Mouse (Mus musculus): ENCODE measurements at regions not wholly inside any gene's neighbourhood (a gene's known extent, or its start where the extent isn't known, plus 50 kb on each side); places are given as distances from the start of the nearest gene placed in this dataset.

DNA sequence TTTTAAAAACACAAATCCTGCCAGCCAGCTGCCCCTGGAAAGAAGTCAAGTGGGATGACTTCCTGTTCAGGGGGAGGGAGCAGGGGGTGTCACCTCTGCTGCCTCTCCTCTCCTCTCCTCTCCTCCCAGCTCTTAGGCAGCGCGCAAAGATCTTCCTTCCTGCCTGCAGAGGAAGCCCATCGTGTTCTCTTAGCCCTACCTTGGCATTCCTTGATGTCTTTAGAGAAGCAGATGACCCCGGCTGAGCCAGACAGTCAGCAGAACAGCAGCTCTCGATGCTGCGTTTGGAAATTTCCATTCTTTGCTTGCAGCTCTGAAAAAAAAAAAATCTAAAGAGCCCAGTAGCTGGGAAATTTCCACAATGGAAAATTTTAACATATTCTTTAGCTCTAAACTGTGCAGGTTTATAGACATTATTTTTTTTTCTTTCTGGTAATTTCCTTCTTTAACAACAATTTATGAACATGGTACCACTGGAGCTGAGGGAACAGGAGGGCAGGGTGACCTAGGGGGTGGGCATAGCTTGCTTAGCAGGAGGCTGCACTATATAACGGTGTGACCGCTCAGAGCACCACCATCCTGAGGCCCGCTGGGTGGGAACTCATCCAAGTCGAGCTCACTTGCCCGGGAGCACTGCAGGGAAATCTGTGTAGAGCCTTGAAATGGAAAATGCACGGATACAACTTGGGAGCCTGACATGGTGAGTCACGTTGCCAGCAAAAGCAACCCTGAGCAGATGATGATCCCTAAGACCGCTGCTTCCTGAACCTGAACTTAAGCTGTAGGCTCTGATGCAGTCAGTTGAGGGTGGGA lies 109.9 kb upstream of the Mkln1 start:
- TF ChIP-seq FOSL1 (IDR thresholded peaks at IDR 0.05; ENCODE audit: insufficient read depth, low read length, poor library complexity, severe bottlenecking) (no peak), MYOG (IDR thresholded peaks at IDR 0.05; ENCODE audit: control insufficient read depth, extremely low read depth, insufficient read length) (no peak), USF1 (IDR thresholded peaks at IDR 0.05; ENCODE audit: low read depth) (no peak), MAX (IDR thresholded peaks at IDR 0.05) (no peak), CEBPB (IDR thresholded peaks at IDR 0.05; ENCODE audit: low read depth) (no peak)
- H3K79me2 ChIP-seq (ENCODE audit: control insufficient read depth, insufficient read depth), result no peaks in the 10 kb centered on the region

DNA sequence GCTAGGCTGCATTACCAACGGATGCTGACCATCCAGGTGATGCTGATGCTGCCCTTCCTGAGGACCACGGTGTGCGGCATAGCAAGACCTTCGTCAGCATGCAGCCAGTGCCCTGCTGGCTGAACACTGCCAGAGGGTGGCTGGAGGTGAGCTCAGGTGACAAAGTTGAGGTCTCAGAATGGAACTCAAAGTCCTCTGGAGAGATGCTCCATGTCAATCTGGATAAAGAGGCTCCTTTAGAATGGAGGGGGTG lies 109.4 kb upstream of the Mkln1 start:
- H3K4me3 ChIP-seq (ENCODE audit: insufficient read depth, poor library complexity, severe bottlenecking), result no peak overlapping the region
- no peaks in the 10 kb centered on the region for H3K79me3 ChIP-seq (ENCODE audit: low read depth)
- TF ChIP-seq CTCF (IDR thresholded peaks at IDR 0.05; ENCODE audit: control insufficient read depth, insufficient read depth, insufficient read length) (no peak), CEBPB (IDR thresholded peaks at IDR 0.05; ENCODE audit: low read depth) (no peak), MYOG (IDR thresholded peaks at IDR 0.05; ENCODE audit: control insufficient read depth, extremely low read depth, insufficient read length) (no peak), MAX (IDR thresholded peaks at IDR 0.05) (no peak), FOSL1 (IDR thresholded peaks at IDR 0.05; ENCODE audit: insufficient read depth, low read length, poor library complexity, severe bottlenecking) (no peak), MYOD1 (IDR thresholded peaks at IDR 0.05; ENCODE audit: control insufficient read depth, insufficient read length, low read depth) (no peak), USF1 (IDR thresholded peaks at IDR 0.05; ENCODE audit: low read depth) (no peak)
- no peaks in the 10 kb centered on the region for H3K36me3 ChIP-seq (ENCODE audit: control insufficient read depth, insufficient read depth)
- no peaks in the 10 kb centered on the region for H3K27me3 ChIP-seq (ENCODE audit: control insufficient read depth, insufficient read depth, insufficient read length)
- no peak overlapping the region for H3ac ChIP-seq (ENCODE audit: control insufficient read depth, insufficient read length, low read depth)
- no peaks in the 10 kb centered on the region for H3K79me2 ChIP-seq (ENCODE audit: control insufficient read depth, insufficient read depth)

More for the DNA sequence above, 109.9 kb upstream of the Mkln1 start:
- Histone ChIP-seq H3K36me3 (ENCODE audit: control insufficient read depth, insufficient read depth) (no peaks in the 10 kb centered on the region), H3ac (ENCODE audit: control insufficient read depth, insufficient read length, low read depth) (no peak overlapping the region), H3K79me3 (ENCODE audit: low read depth) (no peaks in the 10 kb centered on the region), H3K4me3 (ENCODE audit: insufficient read depth, poor library complexity, severe bottlenecking) (no peak overlapping the region), H3K27me3 (ENCODE audit: control insufficient read depth, insufficient read depth, insufficient read length) (no peaks in the 10 kb centered on the region)

DNA sequence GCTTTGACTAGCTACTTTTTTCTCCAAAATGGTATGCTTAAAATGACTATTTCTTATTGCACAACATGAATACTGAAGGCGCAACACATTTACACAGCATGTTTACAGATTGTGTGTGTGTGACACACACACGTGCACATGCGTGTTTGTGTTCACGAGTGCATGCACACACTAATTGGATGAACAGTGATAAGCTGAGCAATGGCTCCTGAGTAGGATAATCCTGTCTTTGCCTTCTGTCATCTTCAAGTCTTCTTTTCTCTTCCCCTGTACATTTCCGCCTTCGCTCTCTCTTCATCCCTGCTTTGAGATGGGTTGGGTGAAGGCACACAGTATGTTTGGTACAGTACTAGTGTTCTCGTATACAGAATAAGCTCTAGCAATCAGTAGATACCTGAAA lies 106.5 kb upstream of the Mkln1 start:
- TF ChIP-seq MYOG (IDR thresholded peaks at IDR 0.05; ENCODE audit: control insufficient read depth, extremely low read depth, insufficient read length) (no peak), FOSL1 (IDR thresholded peaks at IDR 0.05; ENCODE audit: insufficient read depth, low read length, poor library complexity, severe bottlenecking) (no peak), MYOD1 (IDR thresholded peaks at IDR 0.05; ENCODE audit: control insufficient read depth, insufficient read length, low read depth) (no peak), MAX (IDR thresholded peaks at IDR 0.05) (no peak), CTCF (IDR thresholded peaks at IDR 0.05; ENCODE audit: control insufficient read depth, insufficient read depth, insufficient read length) (no peak), USF1 (IDR thresholded peaks at IDR 0.05; ENCODE audit: low read depth) (no peak)
- H3K27me3 ChIP-seq (ENCODE audit: control insufficient read depth, insufficient read depth, insufficient read length), result no peaks in the 10 kb centered on the region
- H3K4me3 ChIP-seq (ENCODE audit: insufficient read depth, poor library complexity, severe bottlenecking), result no peak overlapping the region
- H3K36me3 ChIP-seq (ENCODE audit: control insufficient read depth, insufficient read depth), result no peaks in the 10 kb centered on the region
- H3K79me3 ChIP-seq (ENCODE audit: low read depth), result no peaks in the 10 kb centered on the region
- no peak overlapping the region for H3ac ChIP-seq (ENCODE audit: control insufficient read depth, insufficient read length, low read depth)
- H3K79me2 ChIP-seq (ENCODE audit: control insufficient read depth, insufficient read depth), result no peaks in the 10 kb centered on the region

DNA sequence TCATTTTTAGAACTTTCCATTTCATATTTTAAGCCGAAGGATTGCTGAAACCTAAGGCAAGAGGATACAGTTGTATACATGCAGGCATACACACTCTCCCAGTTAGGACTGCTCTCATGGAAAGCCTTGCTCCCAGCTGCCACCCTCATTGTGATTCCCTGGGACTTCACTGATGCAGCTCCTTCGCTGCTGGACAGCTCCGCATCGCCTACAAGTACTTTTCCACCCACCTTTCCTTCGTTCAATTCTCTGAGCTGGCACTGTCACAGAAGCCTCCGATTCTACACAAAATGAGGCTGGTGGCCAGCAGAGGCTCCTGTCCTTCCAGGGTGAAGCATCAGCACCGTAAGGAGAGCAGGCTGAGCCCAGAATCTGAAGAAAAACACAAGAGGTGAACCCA lies 105.5 kb upstream of the Mkln1 start:
- H3K4me3 ChIP-seq (ENCODE audit: insufficient read depth, poor library complexity, severe bottlenecking), result no peak overlapping the region
- H3ac ChIP-seq (ENCODE audit: control insufficient read depth, insufficient read length, low read depth), result no peak overlapping the region
- no peak for TF ChIP-seq MYOG (IDR thresholded peaks at IDR 0.05; ENCODE audit: control insufficient read depth, extremely low read depth, insufficient read length)
- TF ChIP-seq MAX (IDR thresholded peaks at IDR 0.05), result no peak
- no peak for TF ChIP-seq CTCF (IDR thresholded peaks at IDR 0.05; ENCODE audit: control insufficient read depth, insufficient read depth, insufficient read length)
- no peak for TF ChIP-seq FOSL1 (IDR thresholded peaks at IDR 0.05; ENCODE audit: insufficient read depth, low read length, poor library complexity, severe bottlenecking)
- TF ChIP-seq MYOD1 (IDR thresholded peaks at IDR 0.05; ENCODE audit: control insufficient read depth, insufficient read length, low read depth), result no peak
- no peak for TF ChIP-seq CEBPB (IDR thresholded peaks at IDR 0.05; ENCODE audit: low read depth)
- no peak for TF ChIP-seq USF1 (IDR thresholded peaks at IDR 0.05; ENCODE audit: low read depth)
- H3K79me2 ChIP-seq (ENCODE audit: control insufficient read depth, insufficient read depth), result no peaks in the 10 kb centered on the region
- no peaks in the 10 kb centered on the region for H3K79me3 ChIP-seq (ENCODE audit: low read depth)
- H3K27me3 ChIP-seq (ENCODE audit: control insufficient read depth, insufficient read depth, insufficient read length), result no peaks in the 10 kb centered on the region
- H3K36me3 ChIP-seq (ENCODE audit: control insufficient read depth, insufficient read depth), result no peaks in the 10 kb centered on the region

DNA sequence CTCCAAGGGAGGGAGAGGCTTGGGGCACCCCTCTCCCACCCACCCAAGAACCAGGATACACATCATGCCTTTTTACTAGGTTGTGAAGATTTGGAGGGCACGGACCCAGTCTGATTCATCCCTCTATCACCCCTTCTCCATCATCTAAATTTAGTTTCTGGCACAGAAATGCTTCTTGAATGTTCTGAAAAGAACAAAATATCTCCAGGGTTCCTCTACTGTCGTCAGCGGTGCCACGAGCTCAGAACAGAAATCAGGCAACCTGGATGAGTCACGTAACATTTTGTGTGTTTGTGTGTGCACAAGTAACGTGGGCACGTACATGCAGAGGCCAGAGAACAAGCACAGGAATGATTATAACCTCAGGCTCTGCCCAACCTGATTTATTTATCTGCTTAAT lies 99.1 kb upstream of the Mkln1 start:
- H3ac ChIP-seq (ENCODE audit: control insufficient read depth, insufficient read length, low read depth), result no peak overlapping the region
- H3K4me3 ChIP-seq (ENCODE audit: insufficient read depth, poor library complexity, severe bottlenecking), result no peak overlapping the region
- no peaks in the 10 kb centered on the region for H3K79me3 ChIP-seq (ENCODE audit: low read depth)
- no peaks in the 10 kb centered on the region for H3K27me3 ChIP-seq (ENCODE audit: control insufficient read depth, insufficient read depth, insufficient read length)
- no peaks in the 10 kb centered on the region for H3K36me3 ChIP-seq (ENCODE audit: control insufficient read depth, insufficient read depth)
- H3K79me2 ChIP-seq (ENCODE audit: control insufficient read depth, insufficient read depth), result no peaks in the 10 kb centered on the region
- TF ChIP-seq MAX (IDR thresholded peaks at IDR 0.05) (no peak), CTCF (IDR thresholded peaks at IDR 0.05; ENCODE audit: control insufficient read depth, insufficient read depth, insufficient read length) (no peak), USF1 (IDR thresholded peaks at IDR 0.05; ENCODE audit: low read depth) (no peak), MYOD1 (IDR thresholded peaks at IDR 0.05; ENCODE audit: control insufficient read depth, insufficient read length, low read depth) (no peak), MYOG (IDR thresholded peaks at IDR 0.05; ENCODE audit: control insufficient read depth, extremely low read depth, insufficient read length) (no peak), FOSL1 (IDR thresholded peaks at IDR 0.05; ENCODE audit: insufficient read depth, low read length, poor library complexity, severe bottlenecking) (no peak), CEBPB (IDR thresholded peaks at IDR 0.05; ENCODE audit: low read depth) (no peak)

DNA sequence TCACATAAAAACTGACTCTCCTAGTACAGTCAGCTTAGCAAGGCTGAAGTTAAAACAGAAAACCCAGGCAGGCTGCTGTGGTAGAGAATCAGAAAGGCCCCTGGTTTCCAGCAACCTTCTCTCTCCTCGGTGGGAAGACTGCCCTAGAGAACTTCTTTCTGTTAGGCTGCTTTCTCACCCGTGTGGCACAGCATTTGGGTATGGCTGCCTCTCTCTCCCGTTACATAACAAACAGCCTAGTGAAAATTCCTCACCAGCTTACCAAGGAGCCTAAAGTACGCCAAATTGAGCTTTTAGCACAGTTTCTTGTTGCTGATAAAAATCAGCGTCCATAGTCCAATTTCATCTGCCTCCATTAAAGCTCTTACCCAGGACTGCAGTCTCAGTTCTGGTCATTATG lies 92.8 kb upstream of the Mkln1 start:
- H3ac ChIP-seq (ENCODE audit: control insufficient read depth, insufficient read length, low read depth), result no peak overlapping the region
- no peak for TF ChIP-seq CTCF (IDR thresholded peaks at IDR 0.05; ENCODE audit: control insufficient read depth, insufficient read depth, insufficient read length)
- TF ChIP-seq MAX (IDR thresholded peaks at IDR 0.05), result no peak
- TF ChIP-seq FOSL1 (IDR thresholded peaks at IDR 0.05; ENCODE audit: insufficient read depth, low read length, poor library complexity, severe bottlenecking), result no peak
- TF ChIP-seq CEBPB (IDR thresholded peaks at IDR 0.05; ENCODE audit: low read depth), result no peak
- TF ChIP-seq USF1 (IDR thresholded peaks at IDR 0.05; ENCODE audit: low read depth), result no peak
- no peak for TF ChIP-seq MYOG (IDR thresholded peaks at IDR 0.05; ENCODE audit: control insufficient read depth, extremely low read depth, insufficient read length)
- no peak for TF ChIP-seq MYOD1 (IDR thresholded peaks at IDR 0.05; ENCODE audit: control insufficient read depth, insufficient read length, low read depth)
- no peaks in the 10 kb centered on the region for H3K36me3 ChIP-seq (ENCODE audit: control insufficient read depth, insufficient read depth)
- no peak overlapping the region for H3K4me3 ChIP-seq (ENCODE audit: insufficient read depth, poor library complexity, severe bottlenecking)
- no peaks in the 10 kb centered on the region for H3K79me2 ChIP-seq (ENCODE audit: control insufficient read depth, insufficient read depth)
- H3K79me3 ChIP-seq (ENCODE audit: low read depth), result no peaks in the 10 kb centered on the region
- H3K27me3 ChIP-seq (ENCODE audit: control insufficient read depth, insufficient read depth, insufficient read length), result no peaks in the 10 kb centered on the region

Data from C2C12 (cell line).